Mouse (Mus musculus): ENCODE results near the gene Ppp1r12b. TPM values are rescaled to one million over a fixed set of nuclear protein-coding genes. Genes with fewer than 3 reads are reported as not detected.

Ppp1r12b gene
- polyA plus RNA-seq, 1 experiment from 2014 or later: 35.9 TPM

GRCm38 (mm10) chr1:134747236-134748174 is 208.2 kb downstream of the Ppp1r12b start:
- Histone ChIP-seq H3K4me1 (ENCODE audit: control insufficient read depth in 2 of 2, insufficient read depth in 2 of 2, low read length in 2 of 2) (peaks cover 22% of the 10 kb centered on the region in 2 experiments), H3K9me3 (ENCODE audit: control insufficient read depth, low read length) (no peaks in the 10 kb centered on the region), H3K27me3 (ENCODE audit: control insufficient read depth, insufficient read depth, low read length) (no peaks in the 10 kb centered on the region), H3K9ac (ENCODE audit: low read length) (no peak overlapping the region), H3K4me3 (ENCODE audit: control insufficient read depth in 1 of 2, insufficient read depth in 1 of 2, low read depth in 1 of 2, low read length in 2 of 2) (no peak overlapping the region; a peak in 1 of 4 replicates), H3K27ac (replicated peaks in 1 of 2; ENCODE audit: control insufficient read depth in 1 of 2, insufficient read depth in 1 of 2, low read depth in 2 of 2, low read length in 2 of 2) (no peak overlapping the region), H3K36me3 (ENCODE audit: control insufficient read depth, insufficient read depth, low read length) (no peaks in the 10 kb centered on the region), H3K4me2 (ENCODE audit: low read length) (peak overlapping the region; percentile 45)
- no peak for ATAC-seq (ENCODE audit: insufficient number of reproducible peaks, insufficient read depth, low FRiP score, low read depth)
- WGBS: 25% methylated on average over 23 of the region's 23 CpGs

- no peak overlapping the region for H3K4me3 ChIP-seq (ENCODE audit: control insufficient read depth in 1 of 2, insufficient read depth in 1 of 2, low read depth in 1 of 2, low read length in 2 of 2)
- H3K27ac ChIP-seq (replicated peaks in 1 of 2; ENCODE audit: control insufficient read depth in 1 of 2, insufficient read depth in 1 of 2, low read depth in 2 of 2, low read length in 2 of 2): no peak overlapping the region
- no peak for ATAC-seq (ENCODE audit: insufficient number of reproducible peaks, insufficient read depth, low FRiP score, low read depth)
- no peaks in the 10 kb centered on the region for H3K36me3 ChIP-seq (ENCODE audit: control insufficient read depth, insufficient read depth, low read length)
- H3K9ac ChIP-seq (ENCODE audit: low read length): no peak overlapping the region
- WGBS: 61% methylated on average over 4 of the region's 6 CpGs
- H3K27me3 ChIP-seq (ENCODE audit: control insufficient read depth, insufficient read depth, low read length): no peaks in the 10 kb centered on the region
- no peaks in the 10 kb centered on the region for H3K9me3 ChIP-seq (ENCODE audit: control insufficient read depth, low read length)
- peak overlapping the region; percentile 26; the same call in 1 of the 2 replicates for H3K4me2 ChIP-seq (ENCODE audit: low read length)
- peaks cover 18 to 22% of the 10 kb centered on the region in 2 experiments for H3K4me1 ChIP-seq (ENCODE audit: control insufficient read depth in 2 of 2, insufficient read depth in 2 of 2, low read length in 2 of 2)
These were observed 210.1 kb downstream of the Ppp1r12b start for GRCm38 (mm10) chr1:134745648-134746047.

- ATAC-seq (ENCODE audit: insufficient number of reproducible peaks, insufficient read depth, low FRiP score, low read depth): no peak
- Histone ChIP-seq H3K36me3 (ENCODE audit: control insufficient read depth, insufficient read depth, low read length) (no peaks in the 10 kb centered on the region), H3K27me3 (ENCODE audit: control insufficient read depth, insufficient read depth, low read length) (no peaks in the 10 kb centered on the region), H3K4me1 (ENCODE audit: control insufficient read depth in 2 of 2, insufficient read depth in 2 of 2, low read length in 2 of 2) (peaks cover 0 to under 1% of the 10 kb centered on the region in 2 experiments; a peak in 1 of 4 replicates), H3K4me2 (ENCODE audit: low read length) (no peak overlapping the region), H3K9ac (ENCODE audit: low read length) (no peak overlapping the region), H3K9me3 (ENCODE audit: control insufficient read depth, low read length) (no peaks in the 10 kb centered on the region), H3K4me3 (ENCODE audit: control insufficient read depth in 1 of 2, insufficient read depth in 1 of 2, low read depth in 1 of 2, low read length in 2 of 2) (no peak overlapping the region), H3K27ac (replicated peaks in 1 of 2; ENCODE audit: control insufficient read depth in 1 of 2, insufficient read depth in 1 of 2, low read depth in 2 of 2, low read length in 2 of 2) (no peak overlapping the region)
- 60% methylated on average over 7 of the region's 7 CpGs for WGBS
These were observed 213.6 kb downstream of the Ppp1r12b start for GRCm38 (mm10) chr1:134741946-134742661.

- no peak overlapping the region for H3K9ac ChIP-seq (ENCODE audit: low read length)
- WGBS: 72% methylated on average over 6 of the region's 6 CpGs
- H3K4me2 ChIP-seq (ENCODE audit: low read length): no peak overlapping the region
- H3K27ac ChIP-seq (replicated peaks in 1 of 2; ENCODE audit: control insufficient read depth in 1 of 2, insufficient read depth in 1 of 2, low read depth in 2 of 2, low read length in 2 of 2): no peak overlapping the region
- H3K36me3 ChIP-seq (ENCODE audit: control insufficient read depth, insufficient read depth, low read length): no peaks in the 10 kb centered on the region
- H3K9me3 ChIP-seq (ENCODE audit: control insufficient read depth, low read length): no peaks in the 10 kb centered on the region
- no peak for ATAC-seq (ENCODE audit: insufficient number of reproducible peaks, insufficient read depth, low FRiP score, low read depth)
- peaks cover 0 to 2% of the 10 kb centered on the region in 2 experiments; a peak in 2 of 4 replicates for H3K4me1 ChIP-seq (ENCODE audit: control insufficient read depth in 2 of 2, insufficient read depth in 2 of 2, low read length in 2 of 2)
- no peaks in the 10 kb centered on the region for H3K27me3 ChIP-seq (ENCODE audit: control insufficient read depth, insufficient read depth, low read length)
- H3K4me3 ChIP-seq (ENCODE audit: control insufficient read depth in 1 of 2, insufficient read depth in 1 of 2, low read depth in 1 of 2, low read length in 2 of 2): no peak overlapping the region
These were observed 214.3 kb downstream of the Ppp1r12b start for GRCm38 (mm10) chr1:134741433-134741832.

GRCm38 (mm10) chr1:134737463-134737862 is 218.3 kb downstream of the Ppp1r12b start:
- no peaks in the 10 kb centered on the region for H3K27me3 ChIP-seq (ENCODE audit: control insufficient read depth, insufficient read depth, low read length)
- WGBS: 60% methylated on average over 9 of the region's 9 CpGs
- H3K4me3 ChIP-seq (ENCODE audit: control insufficient read depth in 1 of 2, insufficient read depth in 1 of 2, low read depth in 1 of 2, low read length in 2 of 2): no peak overlapping the region
- no peaks in the 10 kb centered on the region for H3K36me3 ChIP-seq (ENCODE audit: control insufficient read depth, insufficient read depth, low read length)
- H3K4me2 ChIP-seq (ENCODE audit: low read length): no peak overlapping the region
- no peak for ATAC-seq (ENCODE audit: insufficient number of reproducible peaks, insufficient read depth, low FRiP score, low read depth)
- peaks cover 0 to 2% of the 10 kb centered on the region in 2 experiments; a peak in 2 of 4 replicates for H3K4me1 ChIP-seq (ENCODE audit: control insufficient read depth in 2 of 2, insufficient read depth in 2 of 2, low read length in 2 of 2)
- H3K27ac ChIP-seq (replicated peaks in 1 of 2; ENCODE audit: control insufficient read depth in 1 of 2, insufficient read depth in 1 of 2, low read depth in 2 of 2, low read length in 2 of 2): no peak overlapping the region
- H3K9me3 ChIP-seq (ENCODE audit: control insufficient read depth, low read length): no peaks in the 10 kb centered on the region
- H3K9ac ChIP-seq (ENCODE audit: low read length): no peak overlapping the region

- H3K27ac ChIP-seq (replicated peaks in 1 of 2; ENCODE audit: control insufficient read depth in 1 of 2, insufficient read depth in 1 of 2, low read depth in 2 of 2, low read length in 2 of 2): no peak overlapping the region
- ATAC-seq (ENCODE audit: insufficient number of reproducible peaks, insufficient read depth, low FRiP score, low read depth): no peak
- H3K9me3 ChIP-seq (ENCODE audit: control insufficient read depth, low read length): no peaks in the 10 kb centered on the region
- H3K4me2 ChIP-seq (ENCODE audit: low read length): no peak overlapping the region
- no peaks in the 10 kb centered on the region for H3K36me3 ChIP-seq (ENCODE audit: control insufficient read depth, insufficient read depth, low read length)
- no peaks in the 10 kb centered on the region for H3K27me3 ChIP-seq (ENCODE audit: control insufficient read depth, insufficient read depth, low read length)
- no peak overlapping the region for H3K9ac ChIP-seq (ENCODE audit: low read length)
- 87% methylated on average over 5 of the region's 5 CpGs for whole genome bisulfite sequencing
- H3K4me3 ChIP-seq (ENCODE audit: control insufficient read depth in 1 of 2, insufficient read depth in 1 of 2, low read depth in 1 of 2, low read length in 2 of 2): no peak overlapping the region
- peaks cover 0 to 2% of the 10 kb centered on the region in 2 experiments; a peak in 2 of 4 replicates for H3K4me1 ChIP-seq (ENCODE audit: control insufficient read depth in 2 of 2, insufficient read depth in 2 of 2, low read length in 2 of 2)
These were observed 222.1 kb downstream of the Ppp1r12b start for GRCm38 (mm10) chr1:134733659-134734058.

GRCm38 (mm10) chr1:134727256-134727655 is 228.5 kb downstream of the Ppp1r12b start:
- no peaks in the 10 kb centered on the region for H3K27me3 ChIP-seq (ENCODE audit: control insufficient read depth, insufficient read depth, low read length)
- 54% methylated on average over 8 of the region's 8 CpGs for WGBS
- no peaks in the 10 kb centered on the region for H3K9me3 ChIP-seq (ENCODE audit: control insufficient read depth, low read length)
- no peak overlapping the region for H3K4me2 ChIP-seq (ENCODE audit: low read length)
- H3K4me1 ChIP-seq (ENCODE audit: control insufficient read depth in 2 of 2, insufficient read depth in 2 of 2, low read length in 2 of 2): peaks cover 0 to 5% of the 10 kb centered on the region in 2 experiments; a peak in 1 of 4 replicates
- ATAC-seq (ENCODE audit: insufficient number of reproducible peaks, insufficient read depth, low FRiP score, low read depth): no peak
- no peak overlapping the region for H3K27ac ChIP-seq (replicated peaks in 1 of 2; ENCODE audit: control insufficient read depth in 1 of 2, insufficient read depth in 1 of 2, low read depth in 2 of 2, low read length in 2 of 2)
- H3K9ac ChIP-seq (ENCODE audit: low read length): no peak overlapping the region
- no peak overlapping the region for H3K4me3 ChIP-seq (ENCODE audit: control insufficient read depth in 1 of 2, insufficient read depth in 1 of 2, low read depth in 1 of 2, low read length in 2 of 2)
- no peaks in the 10 kb centered on the region for H3K36me3 ChIP-seq (ENCODE audit: control insufficient read depth, insufficient read depth, low read length)
